Mouse (Mus musculus) thymus, adult 18-20 months (tissue): ENCODE measurements around the gene Hao2.

Experiments
- DNase-seq, 2 experiments: peaks; one replicate each; pipeline ENCODE4 v3.0.0; 2022; ENCODE audit warnings: mixed read lengths in 2 of 2

Gene Hao2

DNA sequence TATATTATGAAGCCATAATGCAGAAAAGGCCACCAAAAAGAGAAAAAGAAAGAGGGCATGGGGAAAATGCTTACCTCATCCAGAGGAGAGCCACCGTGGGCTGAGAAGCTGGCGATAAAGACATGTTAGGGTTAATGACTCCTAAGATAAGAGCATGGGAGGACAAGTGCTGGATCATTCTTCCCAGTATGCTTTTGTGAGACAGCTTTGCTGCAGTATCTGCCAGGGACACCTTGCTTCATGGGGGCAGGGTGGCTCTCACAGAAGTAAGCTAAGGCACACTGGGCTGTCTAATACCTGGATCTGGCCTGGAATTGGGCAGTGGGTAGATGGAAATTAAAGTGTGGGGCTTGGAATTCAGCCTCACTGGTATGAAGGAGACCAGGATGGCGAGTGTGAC, 37.9 kb downstream of the Hao2 start:
- no peak for DNase-seq

- DNase-seq: no peak
These were observed 39.4 kb downstream of the Hao2 start for GRCm38 (mm10) chr3:98853685-98854084.

DNA sequence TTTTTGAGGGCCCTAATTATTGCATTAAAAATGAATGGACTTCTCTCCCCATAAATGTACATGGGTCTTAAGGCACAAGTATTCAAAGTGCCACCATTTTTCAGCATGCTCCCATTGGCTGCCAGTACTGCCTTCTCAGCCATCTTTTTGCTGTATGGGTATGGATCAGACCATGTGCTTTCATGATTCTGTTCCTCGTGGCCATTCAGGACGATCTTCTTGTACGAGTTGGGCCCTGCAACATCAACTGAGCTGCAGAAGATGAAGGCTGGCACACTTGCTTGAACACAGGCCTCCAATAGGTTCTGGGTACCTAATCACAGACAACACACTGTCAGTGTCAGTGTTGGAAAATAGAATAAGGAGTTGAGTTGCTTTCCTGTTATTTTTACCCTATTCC, 40.0 kb downstream of the Hao2 start:
- DNase-seq: no peak

- no peak for DNase-seq
These were observed 40.4 kb downstream of the Hao2 start for GRCm38 (mm10) chr3:98852631-98853030.

DNA sequence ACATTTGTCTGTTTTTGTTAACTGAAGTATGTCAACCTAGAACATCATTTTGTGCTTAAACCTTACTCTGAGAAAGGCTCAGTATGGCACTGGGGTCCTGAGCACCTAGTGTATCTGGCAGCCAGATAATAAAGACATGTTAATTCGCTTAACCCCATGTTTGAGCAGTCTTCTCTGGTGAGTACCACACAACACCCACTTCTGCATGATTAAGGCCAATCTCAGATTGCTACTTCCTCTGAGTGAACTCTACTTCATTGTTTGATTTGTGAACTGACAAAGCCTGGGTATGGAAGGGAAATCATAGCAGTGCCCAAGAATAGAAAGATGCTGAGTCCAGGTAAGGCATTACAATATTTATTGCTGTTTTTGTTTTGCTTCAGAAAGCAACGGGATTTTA, 41.2 kb downstream of the Hao2 start:
- no peak for DNase-seq

DNA sequence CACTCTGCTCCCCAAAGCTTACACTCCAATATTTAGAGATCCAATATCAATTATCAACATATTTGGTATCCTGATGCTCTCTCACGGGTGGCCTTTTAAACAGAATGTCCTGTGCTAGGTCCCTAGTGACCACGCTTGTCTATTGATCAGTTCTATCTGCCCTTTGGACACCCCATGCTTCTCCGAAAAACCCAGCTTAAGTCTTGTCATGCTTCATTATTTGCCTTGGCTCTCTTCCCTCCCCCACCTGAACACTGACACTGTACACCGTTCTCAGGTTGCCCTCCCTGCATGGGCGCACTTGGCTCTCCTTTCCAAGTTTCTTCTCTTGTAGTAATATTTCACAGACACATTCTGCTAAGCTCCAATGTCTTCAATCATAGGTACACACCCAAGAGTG, 42.8 kb downstream of the Hao2 start:
- DNase-seq: no peak

DNA sequence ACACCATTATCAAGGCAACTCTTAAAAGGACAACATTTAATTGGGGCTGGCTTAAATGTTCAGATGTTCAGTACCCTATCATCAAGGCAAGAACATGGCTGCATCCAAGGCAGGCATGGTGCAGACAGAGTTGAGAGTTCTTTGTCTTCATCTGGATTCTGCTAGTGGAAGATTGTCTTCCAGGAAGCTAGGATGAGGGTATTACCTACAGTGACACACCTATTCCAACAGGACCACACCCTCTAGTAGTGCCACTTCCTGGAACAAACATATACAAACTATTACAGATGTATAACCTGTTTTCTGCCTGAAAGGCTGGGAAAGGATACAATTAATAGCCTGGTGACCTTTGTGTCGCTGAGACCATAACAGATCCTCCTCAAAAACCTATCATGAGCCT, 44.1 kb downstream of the Hao2 start:
- no peak for DNase-seq
